Mouse (Mus musculus) neural tube, embryonic 11.5 days (tissue): ENCODE data around the gene Gdf1. TPM values are rescaled to one million over a fixed set of nuclear protein-coding genes. Genes with fewer than 3 reads are reported as not detected.

Experiments
- polyA plus RNA-seq: library from polyadenylated mRNA; unstranded; fragments of >200 nt; fragmentation: Nextera tagmentation; extraction: Ambion mirVana; gene quantifications from 2 replicates; pipeline ENCODE4 v1.2.1, GENCODE M21; 2014

The Gdf1 gene
- polyA plus RNA-seq, 1 experiment from 2014 or later: 0.93 TPM

Other genes starting within 250 kb of the Gdf1 start
- 0.21 and 0.27 TPM in 2 replicates for gene Hapln4, start 246.4 kb upstream of the Gdf1 start, polyA plus RNA-seq
- 55.8 and 59.7 TPM in 2 replicates for gene Ncan, start 208.9 kb upstream of the Gdf1 start, polyA plus RNA-seq
- gene Nr2c2ap, start 198.5 kb upstream of the Gdf1 start, polyA plus RNA-seq: 18.9 and 20.6 TPM in 2 replicates
- 13.0 and 13.3 TPM in 2 replicates for gene Rfxank, start 190.7 kb upstream of the Gdf1 start, polyA plus RNA-seq
- gene Borcs8, start 190.3 kb upstream of the Gdf1 start, polyA plus RNA-seq: 52.1 and 52.2 TPM in 2 replicates
- 0.39 and 0.58 TPM in 2 replicates for gene Mef2b, start 190.1 kb upstream of the Gdf1 start, polyA plus RNA-seq
- gene Tmem161a, start 157.5 kb upstream of the Gdf1 start, polyA plus RNA-seq: 36.4 and 36.8 TPM in 2 replicates
- gene Slc25a42, start 117.5 kb upstream of the Gdf1 start, polyA plus RNA-seq: 2.4 TPM in 2 replicates
- gene Sugp2, start 95.6 kb upstream of the Gdf1 start, polyA plus RNA-seq: 48.3 and 50.6 TPM in 2 replicates
- gene Armc6, start 95.4 kb upstream of the Gdf1 start, polyA plus RNA-seq: 37.9 and 43.2 TPM in 2 replicates
- gene Homer3, start 47.0 kb upstream of the Gdf1 start, polyA plus RNA-seq: 77.7 and 80.4 TPM in 2 replicates
- gene Ddx49, start 27.3 kb upstream of the Gdf1 start, polyA plus RNA-seq: 51.4 and 55.2 TPM in 2 replicates
- 272 and 283 TPM in 2 replicates for gene Cope, start 27.3 kb upstream of the Gdf1 start, polyA plus RNA-seq
- 6.8 and 6.9 TPM in 2 replicates for gene Cers1, start 14.0 kb upstream of the Gdf1 start, polyA plus RNA-seq
- 24.0 and 24.1 TPM in 2 replicates for gene Upf1, start 23.5 kb downstream of the Gdf1 start, polyA plus RNA-seq
- gene Comp, start 43.7 kb downstream of the Gdf1 start, polyA plus RNA-seq: 0.16 and 0.32 TPM in 2 replicates
- 16.1 and 17.9 TPM in 2 replicates for gene Crtc1, start 109.8 kb downstream of the Gdf1 start, polyA plus RNA-seq
- gene Klhl26, start 147.2 kb downstream of the Gdf1 start, polyA plus RNA-seq: 14.6 and 17.0 TPM in 2 replicates
- gene Tmem59l, start 157.5 kb downstream of the Gdf1 start, polyA plus RNA-seq: 19.3 and 20.7 TPM in 2 replicates
- 3.4 and 3.7 TPM in 2 replicates for gene Crlf1, start 163.3 kb downstream of the Gdf1 start, polyA plus RNA-seq
- 118 and 132 TPM in 2 replicates for gene Rex1bd, start 176.9 kb downstream of the Gdf1 start, polyA plus RNA-seq
- 809 and 814 TPM in 2 replicates for gene Uba52, start 181.0 kb downstream of the Gdf1 start, polyA plus RNA-seq
- 243 and 252 TPM in 2 replicates for gene Fkbp8, start 197.9 kb downstream of the Gdf1 start, polyA plus RNA-seq
- 49.8 and 53.8 TPM in 2 replicates for gene Kxd1, start 198.1 kb downstream of the Gdf1 start, polyA plus RNA-seq
- gene Ell, start 209.6 kb downstream of the Gdf1 start, polyA plus RNA-seq: 18.8 and 22.2 TPM in 2 replicates